Mouse (Mus musculus): ENCODE results near the gene Rasa4.
A peak's percentile ranks its signal among the peaks of the same experiment; 100 is the strongest.
"Not testable (repeated sequence)": the region's sequence is repeated elsewhere in the genome, so short reads cannot be mapped to it uniquely, and the experiment has no call there.

The Rasa4 gene

DNA sequence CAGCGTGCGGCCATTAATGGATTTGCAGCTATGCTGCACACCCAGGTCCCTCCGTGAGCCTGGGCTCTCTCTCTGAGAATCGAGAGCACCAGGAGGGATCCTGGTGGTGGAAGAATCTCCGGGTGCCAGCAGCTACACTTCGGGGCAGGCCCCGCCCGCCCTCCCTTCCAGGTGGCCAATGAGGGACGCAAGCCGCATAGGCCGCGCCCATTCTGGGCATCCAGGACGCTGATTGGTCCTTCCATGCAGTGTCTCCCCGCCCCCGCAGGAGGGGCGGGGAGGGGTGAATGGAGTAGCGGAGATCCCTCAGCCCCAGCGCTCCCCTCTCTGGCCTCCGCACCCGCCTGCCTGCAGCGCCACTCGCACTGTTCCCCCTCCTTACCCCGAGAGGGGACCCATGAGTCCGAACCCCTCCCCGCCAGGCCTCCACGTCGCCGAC, at the start of gene Rasa4:
Gene Rasa4 (plus strand): TSS at position 248 of the 439 bp plus-strand sequence.
- DNase-seq, result peak; percentile 95

DNA sequence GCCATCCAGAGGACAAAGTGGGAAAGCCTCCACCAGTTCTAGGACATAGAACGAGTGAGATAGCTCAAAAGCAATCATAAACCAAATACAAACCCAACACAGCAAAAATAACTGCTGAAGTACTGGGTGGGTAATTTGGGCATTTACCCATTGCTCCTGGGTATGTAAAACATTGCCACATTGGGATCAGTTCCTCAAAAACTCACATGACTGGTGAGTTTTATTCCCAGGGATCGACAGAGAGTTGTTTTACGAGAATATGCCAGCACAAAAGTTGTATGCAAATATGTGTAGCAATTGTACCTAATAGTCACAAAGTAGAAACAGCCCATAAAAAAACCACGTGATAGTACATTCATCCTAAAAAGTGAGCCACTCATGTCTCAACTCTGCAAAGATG, 48.8 kb upstream of the Rasa4 start:
- no peak for DNase-seq

DNA sequence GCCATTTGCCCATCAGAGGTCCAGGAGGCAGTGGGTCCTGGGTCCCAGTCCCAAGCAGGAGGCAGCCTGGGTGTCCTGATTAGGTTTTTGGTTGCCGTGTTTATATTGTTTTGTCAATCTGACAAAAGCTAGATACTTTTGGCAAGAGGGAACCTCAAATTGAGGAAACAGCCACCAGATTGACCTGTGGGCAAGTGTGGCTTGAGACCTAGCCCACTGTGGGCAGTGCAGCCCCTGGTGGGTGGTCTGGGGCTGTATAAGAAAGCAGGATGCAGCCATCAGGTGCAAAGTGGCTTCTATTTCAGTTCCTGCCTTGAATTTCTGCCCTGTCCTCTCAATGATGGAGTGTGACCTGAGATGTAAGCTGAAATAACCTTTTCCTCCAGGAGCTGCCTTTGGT, 48.4 kb upstream of the Rasa4 start:
- no peak for DNase-seq

DNA sequence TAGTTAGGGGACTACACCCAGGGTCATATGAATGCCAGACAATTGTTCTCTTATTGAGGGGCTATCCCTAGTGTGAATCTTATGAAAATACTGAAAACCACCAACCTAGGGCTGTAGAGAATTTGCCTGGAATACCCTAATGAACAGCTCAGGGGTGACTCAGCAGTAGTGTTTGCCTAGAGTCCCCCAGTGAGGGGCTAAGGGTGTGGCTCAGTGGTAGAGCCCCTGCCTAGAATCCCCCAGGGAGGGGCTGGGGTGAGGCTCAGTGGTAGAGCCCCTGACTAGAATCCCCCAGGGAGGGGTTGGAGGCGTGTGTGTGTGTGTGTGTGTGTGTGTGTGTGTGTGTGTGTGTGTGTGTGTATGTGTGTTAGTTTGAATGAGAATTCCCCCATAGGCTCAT, 47.0 kb upstream of the Rasa4 start:
- no peak for DNase-seq

DNA sequence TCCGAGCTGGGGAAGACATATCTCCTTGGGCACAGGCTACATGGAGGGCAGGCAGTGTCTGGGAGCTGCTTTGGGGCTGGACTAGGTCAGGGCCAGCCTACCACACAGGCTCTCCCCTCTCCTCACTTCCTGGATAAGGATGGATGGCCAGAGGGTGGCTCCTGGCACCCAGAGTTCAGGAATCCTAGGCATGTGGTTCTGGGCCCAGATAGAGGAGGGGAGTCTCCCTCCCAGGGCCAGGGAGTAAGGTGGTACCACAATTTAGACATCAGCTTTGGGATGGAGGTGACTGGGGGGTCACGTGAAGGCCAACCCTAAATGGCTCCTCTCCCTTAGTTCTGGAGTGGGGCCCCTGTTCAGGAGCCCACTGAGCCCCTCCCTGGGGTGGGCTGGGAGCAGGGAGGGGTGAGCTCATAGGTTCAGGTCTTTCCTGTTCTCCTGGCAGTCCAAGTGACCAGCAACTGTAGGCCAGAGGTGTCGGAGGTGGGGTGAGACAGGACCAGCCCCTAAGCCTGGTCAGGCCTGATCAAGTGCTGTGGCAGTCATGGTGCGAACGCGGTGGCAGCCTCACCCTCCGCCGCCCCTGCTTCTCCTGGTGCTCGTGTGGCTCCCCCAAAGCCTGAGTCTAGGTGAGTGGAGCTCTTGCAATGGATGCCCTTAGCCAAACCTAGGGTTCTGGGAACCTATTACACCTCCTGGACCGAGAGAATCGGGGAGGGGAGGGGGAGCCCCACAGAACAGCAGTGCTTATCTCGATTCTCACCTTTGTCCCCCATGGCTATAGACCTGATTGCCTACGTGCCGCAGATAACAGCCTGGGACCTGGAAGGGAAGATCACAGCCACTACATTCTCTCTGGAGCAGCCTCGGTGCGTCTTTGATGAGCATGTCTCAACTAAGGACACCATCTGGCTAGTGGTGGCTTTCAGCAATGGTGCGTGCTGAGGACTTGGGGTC, 45.2 kb upstream of the Rasa4 start, which contains the start of gene Upk3b:
Gene Upk3b (plus strand): TSS at position 239 of the 957 bp plus-strand sequence.
- no peak for DNase-seq

DNA sequence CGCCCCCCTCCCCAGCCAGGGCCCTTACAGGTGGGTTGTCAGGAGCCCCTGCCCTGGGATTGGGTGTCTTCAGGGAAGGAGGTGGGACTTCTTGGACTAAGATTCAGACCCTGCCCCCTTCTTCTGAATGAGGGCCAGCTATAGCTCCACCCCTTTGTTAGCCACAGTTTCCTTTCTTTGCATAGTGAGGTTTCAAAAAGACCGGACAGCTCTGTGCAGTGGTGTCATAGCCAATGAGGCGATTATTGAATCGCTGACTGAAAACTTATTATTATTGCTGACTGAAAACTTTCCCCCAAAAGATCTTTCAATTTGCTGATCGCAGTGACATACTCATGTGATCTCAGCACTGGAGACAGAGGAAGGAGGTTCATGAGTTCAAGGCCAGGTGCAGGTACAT, 43.5 kb upstream of the Rasa4 start:
- no peak for DNase-seq

DNA sequence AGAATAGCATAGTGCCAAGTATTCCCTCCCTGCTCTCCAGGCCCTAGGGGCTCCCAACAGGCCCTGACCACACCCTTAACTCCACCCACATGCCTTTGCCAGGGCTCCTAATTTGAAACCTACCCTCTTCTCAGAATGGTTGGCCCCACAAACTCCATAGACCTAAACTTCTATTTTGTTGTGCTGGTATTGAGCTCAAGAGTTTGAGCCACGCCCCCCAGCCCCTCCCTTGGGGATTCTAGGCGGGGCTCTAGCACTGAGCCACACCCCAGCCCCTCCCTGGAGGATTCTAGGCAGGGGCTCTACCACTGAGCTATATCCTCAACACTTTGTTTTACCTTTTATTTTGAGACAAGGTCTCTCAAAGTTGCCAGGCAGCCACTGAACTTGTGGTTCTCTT, 42.5 kb upstream of the Rasa4 start:
- no peak for DNase-seq

DNA sequence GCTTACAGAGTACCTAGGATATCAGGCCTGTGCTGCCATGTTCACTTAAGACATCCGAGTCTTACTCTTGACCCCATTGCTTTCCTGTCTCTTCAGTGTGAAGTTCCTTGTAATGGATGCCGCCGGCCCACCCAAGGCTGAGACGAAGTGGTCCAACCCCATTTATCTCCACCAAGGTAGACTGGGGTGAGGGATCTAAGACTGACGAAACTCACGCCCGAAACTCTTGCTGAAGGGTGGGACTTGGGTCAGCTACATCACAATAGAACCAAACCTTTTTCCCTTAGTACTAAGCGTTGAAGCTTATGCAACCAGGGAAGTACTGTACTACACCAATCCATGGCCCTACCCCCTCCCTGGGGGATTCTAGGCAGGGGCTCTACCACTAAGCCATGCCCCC, 42.0 kb upstream of the Rasa4 start:
- no peak for DNase-seq

DNA sequence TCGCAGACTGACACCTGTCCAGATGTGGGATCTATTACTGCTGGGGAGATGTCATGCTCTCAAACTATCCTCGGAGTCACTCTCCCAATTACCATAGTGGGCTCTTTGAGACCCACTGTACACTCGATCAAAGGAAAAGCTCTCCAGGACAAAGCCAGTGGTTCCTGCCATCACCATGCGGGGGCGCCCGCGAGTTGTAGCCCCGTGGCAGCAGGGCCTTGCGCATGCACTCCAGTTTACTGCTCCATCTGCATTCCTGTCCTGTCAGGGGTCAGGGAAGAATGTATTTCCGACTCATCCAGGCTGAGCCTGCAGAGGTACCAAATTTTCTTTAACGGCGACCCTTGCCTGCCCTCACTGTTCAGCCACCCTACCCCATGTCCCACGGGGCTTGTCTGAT, 38.9 kb upstream of the Rasa4 start:
- DNase-seq, result peak; percentile 64

DNA sequence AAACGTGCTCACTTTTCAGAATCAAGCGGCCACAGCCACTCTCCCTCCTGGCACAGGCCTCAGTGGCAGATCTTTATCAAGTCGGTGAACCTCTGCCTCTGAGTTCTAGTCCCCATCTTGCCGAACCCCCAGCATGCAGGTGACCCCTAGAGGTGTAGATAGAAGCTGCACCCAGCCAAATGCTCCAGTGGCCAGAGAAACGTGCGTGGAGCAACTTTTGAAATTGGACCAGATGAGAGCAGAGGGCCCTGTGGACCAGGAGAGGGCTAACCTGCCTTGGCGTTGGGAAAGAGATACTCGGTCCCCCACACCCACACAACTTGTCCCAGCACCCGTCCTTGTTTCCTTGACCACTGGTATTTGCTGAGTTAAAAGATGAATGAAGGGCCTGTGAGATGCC, 38.3 kb upstream of the Rasa4 start:
- peak; percentile 63 for DNase-seq

DNA sequence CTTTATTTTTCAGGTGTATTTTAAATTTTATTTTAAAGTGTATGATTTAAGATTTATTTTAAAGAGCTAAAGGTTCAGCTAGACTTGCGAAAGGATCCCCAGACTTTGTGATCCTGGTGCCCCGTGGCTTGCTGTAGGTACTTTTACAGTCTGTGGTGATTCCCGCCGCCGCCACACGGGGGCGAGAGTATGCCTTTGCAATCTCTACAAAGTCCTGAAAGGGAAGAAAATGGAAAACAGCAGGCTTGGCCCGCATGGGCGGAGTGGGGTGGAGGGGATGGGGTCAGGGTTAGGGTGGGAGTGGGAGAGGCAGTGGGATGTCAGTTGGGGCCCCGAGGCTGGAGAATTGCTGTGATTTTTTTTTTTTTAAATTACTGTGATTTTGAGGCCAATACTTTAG, 37.7 kb upstream of the Rasa4 start:
- DNase-seq, result peak; percentile 95

DNA sequence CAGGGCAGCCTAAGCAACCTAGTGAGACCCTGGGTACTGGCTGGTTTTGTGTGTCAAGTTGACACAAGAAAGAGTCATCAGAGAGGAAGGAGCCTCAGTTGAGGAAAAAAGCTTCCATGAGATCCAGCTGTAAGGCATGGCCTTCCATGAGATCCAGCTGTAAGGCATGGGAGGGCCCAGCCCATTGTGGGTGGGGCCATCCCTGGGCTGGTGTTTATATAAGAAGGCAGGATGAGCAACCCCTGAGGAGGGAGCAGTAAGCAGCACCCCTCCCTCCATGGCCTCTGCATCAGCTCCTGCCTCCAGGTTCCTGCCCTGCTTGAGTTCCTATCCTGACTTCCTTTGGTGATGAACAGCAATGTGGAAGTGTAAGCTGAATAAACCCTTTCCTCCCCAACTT, 35.2 kb upstream of the Rasa4 start:
- DNase-seq, result not testable (repeated sequence)

DNA sequence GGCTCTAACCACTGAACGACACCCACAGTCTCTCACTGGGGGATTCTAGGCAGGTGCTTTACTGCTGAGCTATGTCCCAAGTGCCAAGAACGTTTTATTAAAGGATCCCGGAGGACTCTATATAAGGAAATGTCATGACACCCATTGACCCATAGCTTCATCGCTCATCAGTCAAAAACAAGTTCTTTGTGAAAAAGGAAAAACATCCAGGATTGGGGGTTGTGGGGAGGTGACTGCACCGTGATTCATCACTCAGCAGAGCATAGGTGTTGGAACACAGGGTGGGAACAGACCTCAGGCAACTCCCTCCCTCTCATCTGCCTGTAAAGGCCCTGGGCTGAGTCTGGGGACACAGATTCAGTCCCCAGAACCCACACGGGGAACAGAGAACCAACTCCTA, 33.8 kb upstream of the Rasa4 start:
- DNase-seq, result no peak

DNA sequence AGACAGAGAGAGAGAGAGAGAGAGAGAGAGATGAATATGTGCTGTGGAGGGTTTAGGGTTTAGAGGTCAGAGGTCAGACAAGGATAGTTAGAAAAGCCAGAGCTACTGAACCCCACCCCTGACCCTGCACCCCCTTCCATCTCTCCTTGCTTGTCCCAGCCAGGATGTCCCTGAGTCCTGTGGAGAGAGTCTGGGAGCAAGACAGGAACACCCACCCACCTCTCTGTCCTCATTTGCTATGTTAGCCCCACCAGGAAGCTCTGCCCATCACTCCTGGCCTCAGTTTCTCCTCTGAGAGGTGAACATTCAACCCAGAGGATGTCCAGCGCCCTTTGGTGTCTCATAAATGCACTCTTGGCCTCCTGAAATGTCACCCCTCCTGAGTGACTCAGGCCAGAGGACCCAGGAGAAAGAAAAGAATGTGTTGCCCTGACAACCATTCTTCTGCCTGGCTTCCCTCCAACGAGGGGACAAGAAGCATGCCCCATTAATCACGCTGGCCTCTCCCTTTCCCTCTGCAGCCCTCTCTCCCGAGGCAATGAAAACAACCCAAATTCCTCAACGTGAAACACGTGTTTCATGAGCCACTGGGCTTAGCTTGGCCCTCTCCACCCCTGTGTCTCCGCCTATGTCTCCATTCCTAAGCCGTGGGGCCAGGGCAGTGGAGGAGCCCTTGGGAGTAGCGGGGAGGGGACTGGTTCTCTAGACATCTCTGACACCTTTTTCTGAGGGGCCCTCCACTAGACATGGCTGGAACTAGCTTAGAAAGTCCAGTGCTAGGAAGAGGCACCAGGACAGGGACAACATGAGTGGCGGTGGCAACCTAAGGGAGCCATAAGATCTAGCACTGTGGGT, 32.3 kb upstream of the Rasa4 start:
- no peak for DNase-seq

DNA sequence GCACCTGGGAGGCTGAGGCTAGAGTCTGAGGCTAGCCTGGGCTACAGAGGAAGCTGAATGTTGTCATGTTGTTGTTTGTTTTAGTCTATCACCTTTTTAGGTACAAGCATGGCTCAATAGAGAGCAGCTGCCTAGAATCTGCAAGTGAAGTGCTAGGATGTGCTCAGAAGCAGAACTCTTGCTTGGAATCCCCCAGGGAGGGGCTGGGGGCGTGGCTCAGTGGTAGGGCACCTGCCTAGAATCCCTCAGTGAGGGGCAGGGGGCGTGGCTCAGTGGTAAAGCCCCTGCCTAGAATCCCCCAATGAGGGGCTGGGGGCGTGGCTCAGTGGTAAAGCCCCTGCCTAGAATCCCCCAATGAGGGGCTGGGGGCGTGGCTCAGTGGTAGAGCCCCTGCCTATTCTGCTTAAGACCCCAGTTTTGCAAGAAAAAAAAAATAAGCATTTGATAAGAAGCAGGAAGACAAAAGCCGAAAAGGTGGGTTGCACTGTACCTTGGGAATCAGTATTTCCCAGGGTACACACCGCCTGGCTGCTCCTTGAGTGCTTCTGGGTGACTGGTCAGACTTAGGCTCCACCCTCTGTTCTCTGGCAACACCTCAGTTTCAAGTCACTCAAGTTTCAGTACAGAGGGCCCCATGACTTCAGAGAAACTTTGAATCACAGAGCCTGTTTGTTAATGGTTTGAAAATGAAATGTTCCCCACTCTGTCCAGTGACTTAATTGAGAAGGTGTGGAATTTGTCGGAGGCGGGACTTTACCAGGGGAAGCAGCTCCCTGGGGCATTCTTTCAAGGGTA, 30.7 kb upstream of the Rasa4 start:
- DNase-seq, result no peak

DNA sequence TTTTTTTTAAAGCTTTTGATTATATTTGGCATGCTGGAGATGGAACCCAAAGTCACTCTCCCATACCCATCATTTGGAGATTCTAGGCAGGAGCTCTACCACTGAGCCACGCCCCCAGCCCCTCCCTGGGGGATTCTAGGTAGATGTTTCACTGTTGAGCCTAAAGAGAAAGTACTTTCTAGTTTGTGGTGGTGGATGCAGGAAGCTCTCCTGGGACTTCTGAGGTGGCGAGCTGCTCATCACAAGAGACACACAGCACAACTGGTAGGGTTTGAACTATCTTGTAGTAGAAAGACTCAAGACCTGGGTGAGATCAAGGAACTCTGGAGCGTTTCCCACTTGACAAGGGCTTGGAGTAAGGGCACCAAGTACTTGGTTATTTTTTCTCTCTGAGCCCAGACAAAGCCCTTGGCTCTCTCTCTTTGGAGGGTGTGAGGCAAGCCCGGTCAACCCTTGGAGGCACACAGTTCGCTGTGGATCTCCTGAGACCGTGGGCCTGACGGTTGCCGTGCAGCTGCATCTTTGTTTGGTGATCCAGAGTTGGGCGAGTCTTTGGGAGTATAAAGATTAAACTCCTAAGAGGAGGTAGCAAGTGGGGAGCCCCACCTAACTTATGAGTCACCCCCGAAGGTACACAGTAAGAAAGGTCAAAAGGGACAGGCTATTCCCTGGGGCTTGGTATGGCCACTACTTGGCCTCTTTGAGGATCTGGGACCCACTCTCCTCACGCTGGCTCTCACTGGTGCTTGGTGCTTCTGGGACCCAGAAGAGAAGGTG, 29.2 kb upstream of the Rasa4 start, which contains the start of gene Upk3bl:
Gene Upk3bl (plus strand): TSS at position 192 of the 777 bp plus-strand sequence.
- no peak for DNase-seq

DNA sequence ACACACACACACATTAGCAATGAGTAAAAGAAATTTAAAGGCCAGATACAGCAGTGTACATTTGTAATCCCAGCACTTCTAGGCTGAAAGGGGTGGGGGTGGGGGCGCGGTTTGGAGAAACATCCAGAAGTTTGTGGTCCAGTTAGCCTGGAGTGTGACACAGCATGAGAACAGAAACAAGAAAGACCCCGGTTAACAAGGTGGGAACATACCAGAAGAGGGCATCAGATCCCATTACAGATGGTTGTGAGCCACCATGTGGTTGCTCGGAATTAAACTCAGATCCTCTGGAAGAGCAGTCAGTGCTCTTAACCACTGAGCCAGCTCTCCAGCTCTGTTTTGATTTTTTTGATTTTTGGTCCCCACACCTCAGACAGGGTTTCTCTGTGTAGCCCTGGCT, 27.7 kb upstream of the Rasa4 start:
- DNase-seq, result no peak

DNA sequence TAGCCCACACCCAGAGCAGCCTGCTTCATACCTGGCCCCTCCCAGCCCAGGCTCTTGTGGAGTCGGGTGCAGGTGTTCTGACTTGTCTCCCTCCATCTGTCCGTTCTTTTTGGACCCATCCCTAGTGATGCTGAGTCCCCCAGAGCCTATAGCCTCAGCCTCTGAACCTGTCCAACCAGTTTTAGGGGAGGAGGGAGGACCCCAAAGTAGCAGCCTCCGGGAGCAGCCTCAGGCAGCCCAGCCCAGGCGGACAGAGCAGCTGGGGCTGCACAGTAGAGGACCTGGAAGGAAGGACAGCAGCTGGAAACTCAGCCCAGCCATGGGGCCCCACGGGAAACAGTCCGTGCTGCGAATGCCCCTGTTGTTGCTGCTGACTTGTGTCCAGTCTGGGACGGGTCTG, 26.6 kb upstream of the Rasa4 start:
- DNase-seq, result no peak

DNA sequence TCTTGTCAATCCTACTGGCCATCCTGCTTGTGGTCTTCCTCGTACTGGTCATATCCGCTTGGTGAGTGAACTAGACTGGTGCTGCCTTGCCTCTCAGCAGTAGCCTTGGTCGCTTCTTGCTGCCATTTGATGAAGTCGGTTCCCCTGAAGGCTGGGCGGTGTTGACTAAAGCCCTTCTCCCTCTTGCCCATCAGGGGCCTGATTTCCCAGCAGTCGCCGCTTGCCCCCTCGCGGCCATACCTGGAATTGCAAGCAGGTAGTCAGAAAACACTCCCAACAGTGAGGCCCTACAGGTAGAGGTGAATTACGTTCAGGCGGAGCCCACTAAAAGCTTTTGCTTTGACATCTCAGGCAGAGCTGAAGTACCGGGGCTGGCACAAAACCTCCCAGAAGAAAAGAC, 22.1 kb upstream of the Rasa4 start:
- peak; percentile 90 for DNase-seq

DNA sequence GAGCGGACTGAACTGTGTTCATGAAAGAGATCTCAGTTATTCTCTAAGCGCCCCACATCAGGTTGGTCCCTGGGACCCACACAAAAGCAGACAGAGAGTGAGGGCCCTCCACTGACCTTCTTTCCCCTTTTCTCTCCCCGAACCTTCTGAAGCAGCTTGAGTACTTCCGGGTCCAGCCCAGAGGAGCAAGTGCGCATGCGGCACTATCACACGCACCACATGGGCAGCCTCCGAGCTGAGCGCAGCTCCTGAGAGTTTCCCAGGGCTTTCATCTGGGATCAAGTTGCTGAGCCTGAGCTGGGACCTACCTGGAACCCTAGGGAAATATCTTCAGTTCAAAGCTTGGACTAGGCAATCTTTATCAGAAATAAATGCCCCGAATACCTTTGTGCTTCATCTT, 19.8 kb upstream of the Rasa4 start:
- no peak for DNase-seq

DNA sequence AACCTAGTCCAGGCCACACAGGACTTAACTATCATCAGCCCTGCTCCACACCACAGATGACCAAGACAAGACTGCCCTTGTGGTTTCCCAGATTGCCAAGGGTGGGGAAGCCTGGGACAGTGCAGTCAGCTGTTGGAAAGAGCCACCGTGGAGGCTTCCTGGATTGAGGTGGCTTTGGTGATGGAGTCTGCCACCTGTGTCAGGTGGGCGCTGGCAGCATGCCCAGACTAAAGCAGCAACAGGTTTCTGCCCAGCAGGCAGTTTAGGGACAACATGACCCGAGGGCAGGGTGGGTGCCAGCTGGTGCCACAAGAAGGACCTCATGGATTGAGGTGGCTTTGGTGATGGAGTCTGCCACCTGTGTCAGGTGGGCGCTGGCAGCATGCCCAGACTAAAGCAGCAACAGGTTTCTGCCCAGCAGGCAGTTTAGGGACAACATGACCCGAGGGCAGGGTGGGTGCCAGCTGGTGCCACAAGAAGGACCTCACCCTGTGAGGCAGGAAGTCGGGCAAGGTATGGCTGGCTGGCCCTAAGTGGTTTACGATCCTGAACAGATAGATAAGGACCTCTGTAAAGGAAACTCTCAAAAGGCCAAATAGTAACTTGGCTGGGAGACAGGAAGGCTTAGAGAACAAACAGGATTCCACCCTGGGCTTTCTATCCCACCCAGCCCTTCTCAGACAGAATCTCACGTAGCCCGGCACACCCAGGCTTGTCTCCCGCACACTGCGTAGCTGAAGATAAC, 17.1 kb upstream of the Rasa4 start:
- not testable (repeated sequence) for DNase-seq
